Mouse (Mus musculus) embryonic facial prominence, embryonic 12.5 days (tissue): Measurements from ENCODE around the gene Tmem239. TPM values are rescaled to one million over a fixed set of nuclear protein-coding genes. Genes with fewer than 3 reads are reported as not detected.

ENCODE experiments used
- polyA plus RNA-seq: library from polyadenylated mRNA; unstranded; fragments of >200 nt; fragmentation: Nextera tagmentation; extraction: Ambion mirVana; gene quantifications from 2 replicates; pipeline ENCODE4 v1.2.1, GENCODE M21; 2016

Gene Tmem239
- polyA plus RNA-seq, 1 experiment from 2014 or later = 0.20 TPM

Other genes starting within 250 kb of the Tmem239 start
- 620 and 646 TPM in 2 replicates for gene Snrpb, start 227.1 kb upstream of the Tmem239 start, polyA plus RNA-seq
- gene Tmc2, start 211.3 kb upstream of the Tmem239 start, polyA plus RNA-seq = not detected in 2 replicates
- 367 and 368 TPM in 2 replicates for gene Nop56, start 132.0 kb upstream of the Tmem239 start, polyA plus RNA-seq
- gene Idh3b, start 121.9 kb upstream of the Tmem239 start, polyA plus RNA-seq = 137 and 145 TPM in 2 replicates
- gene Ebf4, start 111.3 kb upstream of the Tmem239 start, polyA plus RNA-seq = 4.4 and 4.6 TPM in 2 replicates
- 98.0 and 106 TPM in 2 replicates for gene Cpxm1, start 8.9 kb upstream of the Tmem239 start, polyA plus RNA-seq
- 0.15 TPM in 1 of 2 replicates, not detected in the other for gene Gm28372, start 1.2 kb upstream of the Tmem239 start, polyA plus RNA-seq
- 0.60 TPM in 1 of 2 replicates, not detected in the other for gene 1700020A23Rik, start 1.2 kb upstream of the Tmem239 start, polyA plus RNA-seq
- 119 and 122 TPM in 2 replicates for gene Vps16, start 17.9 kb downstream of the Tmem239 start, polyA plus RNA-seq
- 14.7 TPM in 2 replicates for gene Pced1a, start 18.2 kb downstream of the Tmem239 start, polyA plus RNA-seq
- gene Ptpra, start 43.8 kb downstream of the Tmem239 start, polyA plus RNA-seq = 129 and 131 TPM in 2 replicates
- gene Mrps26, start 157.3 kb downstream of the Tmem239 start, polyA plus RNA-seq = 76.9 and 77.0 TPM in 2 replicates
- not detected in 2 replicates for gene Oxt, start 169.7 kb downstream of the Tmem239 start, polyA plus RNA-seq
- not detected in 2 replicates for gene Avp, start 176.1 kb downstream of the Tmem239 start, polyA plus RNA-seq
- gene Fastkd5, start 223.5 kb downstream of the Tmem239 start, polyA plus RNA-seq = 17.5 and 18.6 TPM in 2 replicates
- gene Ubox5, start 223.6 kb downstream of the Tmem239 start, polyA plus RNA-seq = 15.5 and 16.3 TPM in 2 replicates
- gene Lzts3, start 236.3 kb downstream of the Tmem239 start, polyA plus RNA-seq = 6.2 and 6.5 TPM in 2 replicates